Mouse (Mus musculus): ENCODE data around the gene Spag6.

- TF ChIP-seq CTCF (IDR thresholded peaks at IDR 0.05; ENCODE audit: control insufficient read depth, insufficient read depth, low read length) = no peak
- no peak for TF ChIP-seq POLR2A (IDR thresholded peaks at IDR 0.05; ENCODE audit: borderline replicate concordance, control insufficient read depth, low read depth, low read length)
These were observed 105.6 kb downstream of the Spag6 start for GRCm38 (mm10) chr2:18799265-18799965.

Data from bone marrow, adult 2 months (tissue).